Mouse (Mus musculus) olfactory bulb, adult 2 months (tissue): ENCODE results near the gene Mchr1.

Experiments used
- CTCF ChIP-seq: fragments of 200-500 bp; IDR thresholded peaks from 2 replicates; pipeline ENCODE4 v1.5.1; 2012; ENCODE audit warnings: low read depth, mild to moderate bottlenecking, low read length, moderate library complexity; ENCODE audit not compliant: insufficient read depth
- POLR2A ChIP-seq: fragments of 200-500 bp; IDR thresholded peaks from 2 replicates; pipeline ENCODE4 v1.6.1; 2012; ENCODE audit warnings: mild to moderate bottlenecking, low read depth, low read length, moderate library complexity; ENCODE audit not compliant: insufficient read depth

DNA sequence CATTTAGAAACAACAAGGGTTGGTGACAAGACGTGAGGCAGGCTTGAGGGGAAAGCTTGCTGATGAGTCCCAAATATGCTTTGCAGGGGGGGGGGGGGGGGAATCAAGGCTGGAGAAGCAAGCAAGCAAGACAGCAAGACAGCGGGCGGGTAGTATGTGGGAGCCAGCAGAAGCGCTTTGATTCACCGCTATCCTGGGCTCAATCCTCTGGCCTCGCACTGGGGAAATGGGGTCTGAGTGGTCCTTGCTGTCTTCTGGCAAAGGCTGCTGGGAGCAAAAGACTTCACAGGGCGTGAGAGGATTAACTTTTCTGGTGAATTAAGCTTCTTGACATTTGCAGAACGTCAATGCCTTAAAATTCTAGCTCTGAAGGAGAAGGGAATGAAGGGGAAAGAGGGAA is 763 bp downstream of the Mchr1 start:
- TF ChIP-seq POLR2A (no peak), CTCF (no peak)
